Mouse (Mus musculus) midbrain, embryonic 16.5 days (tissue): Measurements from ENCODE around the gene 1700020L24Rik. TPM values are rescaled to one million over a fixed set of nuclear protein-coding genes. Genes with fewer than 3 reads are reported as not detected.

Experiments
- ATAC-seq: fragments of 200-750 bp; cut with Nextera tagmentation; 2 replicates; pipeline ENCODE4 v1.8.0; 2017; ENCODE audit warnings: moderate TSS enrichment
- H3K27ac ChIP-seq: fragments of 300-500 bp; sonication (generic); 2 replicates; pipeline ENCODE4 v1.5.1; 2014; ENCODE audit warnings: mild to moderate bottlenecking, low read length, mixed read lengths
- H3K27me3 ChIP-seq: fragments of 300-500 bp; sonication (generic); 2 replicates; pipeline ENCODE4 v1.6.1; 2014; ENCODE audit warnings: low read depth, low read length, mixed read lengths; ENCODE audit not compliant: control insufficient read depth, insufficient read depth
- H3K36me3 ChIP-seq: fragments of 300-500 bp; sonication (generic); 2 replicates; pipeline ENCODE4 v1.6.1; 2014; ENCODE audit warnings: mild to moderate bottlenecking, low read length, moderate library complexity, mixed read lengths; ENCODE audit not compliant: control insufficient read depth, insufficient read depth
- H3K4me1 ChIP-seq: fragments of 300-500 bp; sonication (generic); 2 replicates; pipeline ENCODE4 v1.6.1; 2014; ENCODE audit warnings: mild to moderate bottlenecking, low read length, mixed read lengths; ENCODE audit not compliant: control insufficient read depth, insufficient read depth
- H3K4me2 ChIP-seq: fragments of 300-500 bp; sonication (generic); 2 replicates; pipeline ENCODE4 v1.6.1; 2014; ENCODE audit warnings: mild to moderate bottlenecking, low read length, mixed read lengths
- H3K4me3 ChIP-seq: fragments of 300-500 bp; sonication (generic); 2 replicates; pipeline ENCODE4 v1.5.1; 2014; ENCODE audit warnings: low read depth, mild to moderate bottlenecking, low read length, moderate library complexity, mixed read lengths
- H3K9ac ChIP-seq: fragments of 300-500 bp; sonication (generic); 2 replicates; pipeline ENCODE4 v1.6.1; 2014; ENCODE audit warnings: low read depth, low read length, mixed read lengths
- H3K9me3 ChIP-seq: fragments of 300-500 bp; sonication (generic); replicated peaks from 2 replicates; pipeline ENCODE4 v1.6.1; 2014; ENCODE audit warnings: mild to moderate bottlenecking, low read length, mixed read lengths; ENCODE audit not compliant: control insufficient read depth, poor library complexity, severe bottlenecking
- WGBS: fragments of 180-500 bp; shearing (Covaris S2); extraction: QIAGEN DNeasy Blood & Tissue Kit; methylation state at CpG from one replicate; pipeline ENCODE4 v1.1.7; 2014; 5-methylcytosine and 5-hydroxymethylcytosine counted together
- polyA plus RNA-seq: library from polyadenylated mRNA; unstranded; fragments of >200 nt; fragmentation: Nextera tagmentation; extraction: Ambion mirVana; gene quantifications from 2 replicates; pipeline ENCODE4 v1.2.1, GENCODE M21; 2015

1700020L24Rik gene
- polyA plus RNA-seq, result 0.57 and 0.64 TPM in 2 replicates

- H3K4me1 ChIP-seq, result no peaks in the 10 kb centered on the region
- no peak within 1 kb of the TSS for H3K27ac ChIP-seq
- ATAC-seq, result no peak
- no peak within 1 kb of the TSS for H3K4me2 ChIP-seq
- H3K9ac ChIP-seq, result no peak within 1 kb of the TSS
- no peak within 1 kb of the TSS for H3K4me3 ChIP-seq
- 84% methylated on average over 1 of the region's 1 CpGs for WGBS
- peaks cover 13% of the 10 kb centered on the region for H3K27me3 ChIP-seq
- no peaks in the 10 kb centered on the region for H3K9me3 ChIP-seq
- H3K36me3 ChIP-seq, result no peaks in the 10 kb centered on the region
Observed at GRCm38 (mm10) chr11:83437377-83437776, at the start of gene 1700020L24Rik. Gene 1700020L24Rik (plus strand): TSS chr11:83437677.

- WGBS, result 98% methylated on average over 4 of the region's 4 CpGs
- no peak overlapping the region for H3K27ac ChIP-seq
- H3K4me1 ChIP-seq, result peaks cover 9% of the 10 kb centered on the region
- no peak overlapping the region for H3K4me3 ChIP-seq
- H3K9ac ChIP-seq, result no peak overlapping the region
- no peaks in the 10 kb centered on the region for H3K27me3 ChIP-seq
- H3K4me2 ChIP-seq, result no peak overlapping the region
- no peaks in the 10 kb centered on the region for H3K9me3 ChIP-seq
- no peak for ATAC-seq
- peaks cover 18% of the 10 kb centered on the region; the same call in 1 of the 2 replicates for H3K36me3 ChIP-seq
Observed at GRCm38 (mm10) chr11:83393062-83393461, 44.4 kb upstream of the 1700020L24Rik start.

- Histone ChIP-seq H3K27ac (no peak overlapping the region; the same call in 1 of the 2 replicates), H3K27me3 (no peaks in the 10 kb centered on the region), H3K4me2 (no peak overlapping the region), H3K9ac (no peak overlapping the region), H3K4me1 (peaks cover 9% of the 10 kb centered on the region), H3K9me3 (no peaks in the 10 kb centered on the region), H3K4me3 (no peak overlapping the region), H3K36me3 (peaks cover 21% of the 10 kb centered on the region; the same call in 1 of the 2 replicates)
- 13% methylated on average over 6 of the region's 6 CpGs for WGBS
- ATAC-seq, result peak; percentile 88
Observed at GRCm38 (mm10) chr11:83394802-83395439, 42.6 kb upstream of the 1700020L24Rik start.

- Histone ChIP-seq H3K4me3 (no peak overlapping the region), H3K4me1 (peaks cover 9% of the 10 kb centered on the region), H3K9me3 (no peaks in the 10 kb centered on the region), H3K36me3 (peaks cover 17% of the 10 kb centered on the region; the same call in 1 of the 2 replicates), H3K9ac (no peak overlapping the region), H3K4me2 (no peak overlapping the region), H3K27me3 (no peaks in the 10 kb centered on the region), H3K27ac (no peak overlapping the region)
- WGBS, result 95% methylated on average over 7 of the region's 7 CpGs
- no peak for ATAC-seq
Observed at GRCm38 (mm10) chr11:83397626-83398025, 39.9 kb upstream of the 1700020L24Rik start.

- no peak for ATAC-seq
- Histone ChIP-seq H3K9ac (no peak overlapping the region), H3K4me3 (no peak overlapping the region), H3K9me3 (no peaks in the 10 kb centered on the region), H3K4me1 (peaks cover 9% of the 10 kb centered on the region), H3K36me3 (peaks cover 23% of the 10 kb centered on the region; the same call in 1 of the 2 replicates), H3K4me2 (no peak overlapping the region), H3K27ac (no peak overlapping the region), H3K27me3 (no peaks in the 10 kb centered on the region)
- 83% methylated on average over 5 of the region's 5 CpGs for WGBS
Observed at GRCm38 (mm10) chr11:83398724-83399123, 38.8 kb upstream of the 1700020L24Rik start.

- Histone ChIP-seq H3K4me1 (peaks cover 2% of the 10 kb centered on the region; the same call in 1 of the 2 replicates), H3K36me3 (peaks cover 13% of the 10 kb centered on the region; the same call in 1 of the 2 replicates), H3K4me2 (no peak overlapping the region), H3K27me3 (no peaks in the 10 kb centered on the region), H3K4me3 (no peak overlapping the region), H3K9me3 (no peaks in the 10 kb centered on the region), H3K27ac (no peak overlapping the region), H3K9ac (no peak overlapping the region)
- ATAC-seq, result no peak
- WGBS, result 80% methylated on average over 7 of the region's 7 CpGs
Observed at GRCm38 (mm10) chr11:83403787-83404186, 33.7 kb upstream of the 1700020L24Rik start.

- H3K4me3 ChIP-seq, result no peak overlapping the region
- WGBS, result 73% methylated on average over 3 of the region's 3 CpGs
- H3K36me3 ChIP-seq, result peaks cover 11% of the 10 kb centered on the region; the same call in 1 of the 2 replicates
- no peaks in the 10 kb centered on the region for H3K27me3 ChIP-seq
- H3K9me3 ChIP-seq, result no peaks in the 10 kb centered on the region
- no peak overlapping the region for H3K4me2 ChIP-seq
- peaks cover 19% of the 10 kb centered on the region for H3K4me1 ChIP-seq
- H3K9ac ChIP-seq, result no peak overlapping the region
- H3K27ac ChIP-seq, result no peak overlapping the region
- no peak for ATAC-seq
Observed at GRCm38 (mm10) chr11:83406391-83406790, 31.1 kb upstream of the 1700020L24Rik start.

- peaks cover 27% of the 10 kb centered on the region for H3K4me1 ChIP-seq
- WGBS, result 47% methylated on average over 8 of the region's 8 CpGs
- H3K4me2 ChIP-seq, result no peak overlapping the region
- H3K9me3 ChIP-seq, result no peaks in the 10 kb centered on the region
- no peak overlapping the region for H3K4me3 ChIP-seq
- H3K36me3 ChIP-seq, result peaks cover 4% of the 10 kb centered on the region; the same call in 1 of the 2 replicates
- no peak overlapping the region for H3K27ac ChIP-seq
- ATAC-seq, result no peak
- H3K9ac ChIP-seq, result no peak overlapping the region
- no peaks in the 10 kb centered on the region for H3K27me3 ChIP-seq
Observed at GRCm38 (mm10) chr11:83408242-83408641, 29.2 kb upstream of the 1700020L24Rik start.

GRCm38 (mm10) chr11:83409087-83409754 is 28.3 kb upstream of the 1700020L24Rik start, which contains the start of gene Rasl10b:
Gene Rasl10b (plus strand): TSS chr11:83409137.
- H3K4me1 ChIP-seq, result peaks cover 27% of the 10 kb centered on the region
- ATAC-seq, result peak; percentile 83
- H3K27ac ChIP-seq, result peak within 1 kb of the TSS; percentile 34; the same call in 1 of the 2 replicates
- no peaks in the 10 kb centered on the region for H3K27me3 ChIP-seq
- WGBS, result under 1% methylated on average over 26 of the region's 44 CpGs
- peak within 1 kb of the TSS; percentile 91 for H3K4me3 ChIP-seq
- no peaks in the 10 kb centered on the region for H3K9me3 ChIP-seq
- H3K4me2 ChIP-seq, result peak within 1 kb of the TSS; percentile 91
- no peaks in the 10 kb centered on the region for H3K36me3 ChIP-seq
- H3K9ac ChIP-seq, result peak within 1 kb of the TSS; percentile 98
